Mouse (Mus musculus): Measurements from ENCODE around the gene Adad2. TPM values are rescaled to one million over a fixed set of nuclear protein-coding genes. Genes with fewer than 3 reads are reported as not detected.

Adad2 gene
- total and polyA plus RNA-seq, 3 experiments, result not detected

GRCm38 (mm10) chr8:119661892-119662291, 49.3 kb downstream of the Adad2 start:
- H3K4me1 ChIP-seq (ENCODE audit: control insufficient read depth in 1 of 2, insufficient read depth in 2 of 2, low read length in 2 of 2), result no peaks in the 10 kb centered on the region
- peaks cover 3 to 11% of the 10 kb centered on the region in 2 experiments; a peak in 3 of 4 replicates for H3K27me3 ChIP-seq (ENCODE audit: control insufficient read depth in 1 of 2, insufficient read depth in 2 of 2, low read length in 2 of 2)
- TF ChIP-seq HCFC1 (IDR thresholded peaks at IDR 0.05; ENCODE audit: low read depth, low read length) (no peak), GATA1 (IDR thresholded peaks at IDR 0.05; ENCODE audit: low read depth, low read length) (no peak), POLR2AphosphoS2 (IDR thresholded peaks at IDR 0.05; ENCODE audit: low read length) (no peak), EP300 (IDR thresholded peaks at IDR 0.05; ENCODE audit: low read depth in 1 of 2, low read length in 2 of 2) (no peak), MYC (IDR thresholded peaks at IDR 0.05; ENCODE audit: low read depth, low read length) (no peak)
- no peak overlapping the region for H3K9ac ChIP-seq (ENCODE audit: control insufficient read depth, low read depth, low read length, poor library complexity, severe bottlenecking)
- H3K9me3 ChIP-seq (replicated peaks; ENCODE audit: insufficient read depth, low read length), result no peaks in the 10 kb centered on the region
- no peak for DNase-seq (ENCODE audit: low read depth, low spot score)
- no peak overlapping the region for H3K4me3 ChIP-seq (ENCODE audit: control insufficient read depth in 1 of 2, insufficient read depth in 1 of 2, low read depth in 2 of 2, low read length in 2 of 2)
- no peaks in the 10 kb centered on the region for H3K36me3 ChIP-seq (ENCODE audit: control insufficient read depth in 1 of 2, insufficient read depth in 2 of 2, low read length in 2 of 2)
- H3K79me2 ChIP-seq (ENCODE audit: control insufficient read depth, insufficient read depth, low read length, poor library complexity), result no peaks in the 10 kb centered on the region
- H3K27ac ChIP-seq (ENCODE audit: control insufficient read depth, low read depth, low read length), result no peak overlapping the region

DNA sequence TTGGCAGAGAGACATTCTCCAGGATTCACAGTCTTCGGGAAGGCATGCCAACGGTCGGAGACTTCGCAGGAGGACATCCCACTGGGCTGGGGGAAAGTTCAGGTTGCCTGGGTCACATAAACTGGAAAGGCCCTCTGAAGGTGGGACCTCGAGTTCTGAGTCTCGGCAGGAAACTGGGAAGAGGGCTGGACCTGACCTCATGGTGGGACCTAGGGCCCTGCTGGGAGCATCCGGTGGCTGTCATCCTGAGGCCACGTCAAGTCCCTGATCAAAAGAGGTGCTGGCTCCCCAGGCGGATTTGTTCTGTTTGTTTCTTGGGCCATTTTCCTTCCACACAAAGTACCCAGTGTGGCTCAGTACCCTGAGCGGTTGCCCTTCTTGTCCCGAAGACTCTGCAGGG, 50.9 kb downstream of the Adad2 start:
- DNase-seq (ENCODE audit: low read depth, low spot score), result no peak
- no peaks in the 10 kb centered on the region for H3K79me2 ChIP-seq (ENCODE audit: control insufficient read depth, insufficient read depth, low read length, poor library complexity)
- no peaks in the 10 kb centered on the region for H3K36me3 ChIP-seq (ENCODE audit: control insufficient read depth in 1 of 2, insufficient read depth in 2 of 2, low read length in 2 of 2)
- H3K4me1 ChIP-seq (ENCODE audit: control insufficient read depth in 1 of 2, insufficient read depth in 2 of 2, low read length in 2 of 2), result no peaks in the 10 kb centered on the region
- TF ChIP-seq MEF2A (IDR thresholded peaks at IDR 0.05; ENCODE audit: extremely low read depth, insufficient replicate concordance, low read depth, low read length, poor library complexity, severe bottlenecking) (no peak), USF2 (IDR thresholded peaks at IDR 0.05; ENCODE audit: borderline replicate concordance in 1 of 2, insufficient read depth in 1 of 2, low read depth in 1 of 2, low read length in 2 of 2) (no peak), ETS1 (IDR thresholded peaks at IDR 0.05; ENCODE audit: low read depth, low read length) (no peak), USF1 (IDR thresholded peaks at IDR 0.05; ENCODE audit: low read depth, low read length) (no peak), MAZ (IDR thresholded peaks at IDR 0.05; ENCODE audit: low read depth, low read length) (no peak), TCF12 (IDR thresholded peaks at IDR 0.05; ENCODE audit: low read depth, low read length) (no peak), MYB (IDR thresholded peaks at IDR 0.05; ENCODE audit: low read depth, low read length) (no peak), ZNF384 (IDR thresholded peaks at IDR 0.05; ENCODE audit: low read depth, low read length) (no peak), POLR2AphosphoS5 (IDR thresholded peaks at IDR 0.05; ENCODE audit: borderline replicate concordance, low read depth, low read length) (no peak), MAX (IDR thresholded peaks at IDR 0.05; ENCODE audit: low read length) (no peak), GABPA (IDR thresholded peaks at IDR 0.05; ENCODE audit: low read depth, low read length) (no peak)
- no peak overlapping the region for H3K27ac ChIP-seq (ENCODE audit: control insufficient read depth, low read depth, low read length)
- H3K4me3 ChIP-seq (ENCODE audit: control insufficient read depth in 1 of 2, insufficient read depth in 1 of 2, low read depth in 2 of 2, low read length in 2 of 2), result no peak overlapping the region
- H3K9me3 ChIP-seq (replicated peaks; ENCODE audit: insufficient read depth, low read length), result no peaks in the 10 kb centered on the region
- peaks cover 3 to 11% of the 10 kb centered on the region in 2 experiments for H3K27me3 ChIP-seq (ENCODE audit: control insufficient read depth in 1 of 2, insufficient read depth in 2 of 2, low read length in 2 of 2)
- no peak overlapping the region for H3K9ac ChIP-seq (ENCODE audit: control insufficient read depth, low read depth, low read length, poor library complexity, severe bottlenecking)

Measured in MEL (cell line).